Mouse (Mus musculus) kidney, adult 18-20 months (tissue): Measurements from ENCODE around the gene 2610001J05Rik.

Experiments used
- DNase-seq: peaks from one replicate; pipeline ENCODE4 v3.0.0; 2021

Gene 2610001J05Rik

GRCm38 (mm10) chr6:13835720-13836665, 35.3 kb downstream of the 2610001J05Rik start:
- no peak for DNase-seq

GRCm38 (mm10) chr6:13832770-13833169, 38.5 kb downstream of the 2610001J05Rik start:
- no peak for DNase-seq

DNA sequence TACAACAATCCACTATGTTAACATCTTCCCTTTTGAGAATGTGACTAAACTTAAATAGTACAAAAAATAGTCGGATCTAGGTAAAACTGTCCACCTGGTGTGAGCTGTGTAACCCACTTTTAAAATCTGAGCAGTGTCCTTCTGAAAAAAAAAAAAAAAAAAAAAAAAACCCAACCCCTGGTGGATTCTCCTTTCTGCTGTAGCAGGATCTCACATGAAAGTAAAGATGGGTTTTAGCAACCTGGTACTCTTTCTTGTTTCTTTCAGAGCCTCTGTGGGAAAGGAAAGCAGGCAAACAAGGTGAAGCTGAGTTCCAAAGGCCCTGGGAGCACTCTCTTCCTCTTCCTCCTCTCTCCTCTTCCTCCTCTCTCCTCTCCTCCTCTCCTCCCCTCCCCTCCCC, 42.4 kb downstream of the 2610001J05Rik start:
- no peak for DNase-seq
